Mouse (Mus musculus) left cerebral cortex, adult 11 months (tissue): ENCODE measurements around the gene D330020A13Rik.

Experiments
- DNase-seq: peaks from one replicate; pipeline ENCODE4 v3.0.0; 2022; ENCODE audit warnings: low spot score

D330020A13Rik gene

GRCm38 (mm10) chr6:120294056-120294784, at the start of gene D330020A13Rik, which contains the start of gene B4galnt3:
Gene D330020A13Rik, plus strand, starts transcription at chr6:120294364.
Gene B4galnt3, minus strand, starts transcription at chr6:120294559.
- DNase-seq: peak; percentile 9

GRCm38 (mm10) chr6:120246676-120247075, 47.5 kb upstream of the D330020A13Rik start:
- no peak for DNase-seq

- DNase-seq: no peak
Observed at GRCm38 (mm10) chr6:120249831-120250230, 44.3 kb upstream of the D330020A13Rik start.

- DNase-seq: no peak
Observed at GRCm38 (mm10) chr6:120251010-120251409, 43.2 kb upstream of the D330020A13Rik start.

GRCm38 (mm10) chr6:120252741-120253140, 41.4 kb upstream of the D330020A13Rik start:
- DNase-seq: no peak

GRCm38 (mm10) chr6:120254640-120255039, 39.5 kb upstream of the D330020A13Rik start:
- no peak for DNase-seq

- DNase-seq: no peak
Observed at GRCm38 (mm10) chr6:120255144-120255543, 39.0 kb upstream of the D330020A13Rik start.

GRCm38 (mm10) chr6:120255701-120256100, 38.5 kb upstream of the D330020A13Rik start:
- no peak for DNase-seq

- DNase-seq: no peak
Observed at GRCm38 (mm10) chr6:120256431-120256935, 37.7 kb upstream of the D330020A13Rik start.

GRCm38 (mm10) chr6:120259481-120259880, 34.7 kb upstream of the D330020A13Rik start:
- no peak for DNase-seq

GRCm38 (mm10) chr6:120262886-120263531, 31.2 kb upstream of the D330020A13Rik start:
- DNase-seq: no peak

GRCm38 (mm10) chr6:120263608-120264007, 30.6 kb upstream of the D330020A13Rik start:
- DNase-seq: no peak

GRCm38 (mm10) chr6:120264151-120264550, 30.0 kb upstream of the D330020A13Rik start:
- DNase-seq: no peak

- DNase-seq: no peak
Observed at GRCm38 (mm10) chr6:120274181-120274580, 20.0 kb upstream of the D330020A13Rik start.

- no peak for DNase-seq
Observed at GRCm38 (mm10) chr6:120274887-120275286, 19.3 kb upstream of the D330020A13Rik start.

- no peak for DNase-seq
Observed at GRCm38 (mm10) chr6:120275301-120275700, 18.9 kb upstream of the D330020A13Rik start.

- no peak for DNase-seq
Observed at GRCm38 (mm10) chr6:120276874-120277449, 17.2 kb upstream of the D330020A13Rik start.

GRCm38 (mm10) chr6:120287279-120287678, 6.9 kb upstream of the D330020A13Rik start:
- DNase-seq: no peak

- DNase-seq: no peak
Observed at GRCm38 (mm10) chr6:120288541-120288940, 5.6 kb upstream of the D330020A13Rik start.

GRCm38 (mm10) chr6:120289430-120289829, 4.7 kb upstream of the D330020A13Rik start:
- no peak for DNase-seq

- DNase-seq: no peak
Observed at GRCm38 (mm10) chr6:120291396-120292009, 2.7 kb upstream of the D330020A13Rik start.

- DNase-seq: no peak
Observed at GRCm38 (mm10) chr6:120294785-120295133, 595 bp downstream of the D330020A13Rik start.
